Mouse (Mus musculus) G1E-ER4 (cell line): ENCODE results near the gene Sf3a1. TPM values are rescaled to one million over a fixed set of nuclear protein-coding genes. Genes with fewer than 3 reads are reported as not detected.

Experiments
- GATA1 ChIP-seq: IDR thresholded peaks from one replicate; pipeline ENCODE4 v1.8.0; 2012; ENCODE audit warnings: low read length, inconsistent platforms
- polyA plus RNA-seq: library from polyadenylated mRNA; stranded (reverse); fragments of >175 nt; gene quantifications from 2 replicates; pipeline ENCODE4 v1.2.3, GENCODE M21; 2012

Sf3a1 gene
- polyA plus RNA-seq, 1 experiment = 149 TPM

GRCm38 (mm10) chr11:4201981-4202700, 42.0 kb downstream of the Sf3a1 start:
- TF ChIP-seq GATA1 = no peak

- no peak for TF ChIP-seq GATA1
These were observed 43.0 kb downstream of the Sf3a1 start for GRCm38 (mm10) chr11:4202995-4203704.

- no peak for TF ChIP-seq GATA1
These were observed 43.5 kb downstream of the Sf3a1 start for GRCm38 (mm10) chr11:4203705-4204074.

- no peak for TF ChIP-seq GATA1
These were observed 45.0 kb downstream of the Sf3a1 start for GRCm38 (mm10) chr11:4205097-4205655.

GRCm38 (mm10) chr11:4205951-4206350, 45.8 kb downstream of the Sf3a1 start:
- no peak for TF ChIP-seq GATA1

- TF ChIP-seq GATA1 = no peak
These were observed 46.4 kb downstream of the Sf3a1 start for GRCm38 (mm10) chr11:4206563-4206962.

- no peak for TF ChIP-seq GATA1
These were observed 47.5 kb downstream of the Sf3a1 start for GRCm38 (mm10) chr11:4207655-4208054.

GRCm38 (mm10) chr11:4209556-4209955, 49.4 kb downstream of the Sf3a1 start:
- no peak for TF ChIP-seq GATA1

- TF ChIP-seq GATA1 = no peak
These were observed 50.6 kb downstream of the Sf3a1 start for GRCm38 (mm10) chr11:4210786-4211185.

- TF ChIP-seq GATA1 = no peak
These were observed 53.0 kb downstream of the Sf3a1 start for GRCm38 (mm10) chr11:4213107-4213506.

GRCm38 (mm10) chr11:4214572-4214971, 54.4 kb downstream of the Sf3a1 start:
- TF ChIP-seq GATA1 = no peak

GRCm38 (mm10) chr11:4215061-4215460, 54.9 kb downstream of the Sf3a1 start:
- TF ChIP-seq GATA1 = no peak

GRCm38 (mm10) chr11:4216248-4217000, 56.3 kb downstream of the Sf3a1 start:
- TF ChIP-seq GATA1 = no peak

- no peak for TF ChIP-seq GATA1
These were observed 57.9 kb downstream of the Sf3a1 start, which contains the start of gene Castor1 for GRCm38 (mm10) chr11:4217914-4218629. Gene Castor1 (plus strand): TSS chr11:4218225.

GRCm38 (mm10) chr11:4218637-4219036, 58.5 kb downstream of the Sf3a1 start:
- no peak for TF ChIP-seq GATA1
